Mouse (Mus musculus) midbrain, embryonic 13.5 days (tissue): Measurements from ENCODE around the gene Dlg4. TPM values are rescaled to one million over a fixed set of nuclear protein-coding genes. Genes with fewer than 3 reads are reported as not detected.

ENCODE experiments used
- ATAC-seq: fragments of 200-750 bp; cut with Nextera tagmentation; 2 replicates; pipeline ENCODE4 v1.8.0; 2017; ENCODE audit warnings: mild to moderate bottlenecking, moderate TSS enrichment, moderate library complexity
- H3K27ac ChIP-seq: fragments of 300-500 bp; sonication (generic); 2 replicates; pipeline ENCODE4 v1.5.1; 2015; ENCODE audit warnings: inconsistent platforms, mild to moderate bottlenecking, moderate library complexity
- H3K27me3 ChIP-seq: fragments of 300-500 bp; sonication (generic); 2 replicates; pipeline ENCODE4 v1.6.1; 2015; ENCODE audit warnings: mild to moderate bottlenecking, inconsistent platforms
- H3K36me3 ChIP-seq: fragments of 300-500 bp; sonication (generic); 2 replicates; pipeline ENCODE4 v1.6.1; 2015; ENCODE audit warnings: mild to moderate bottlenecking, inconsistent platforms
- H3K4me1 ChIP-seq: fragments of 300-500 bp; sonication (generic); replicated peaks from 2 replicates; pipeline ENCODE4 v1.6.1; 2015; ENCODE audit warnings: inconsistent platforms
- H3K4me2 ChIP-seq: fragments of 300-500 bp; sonication (generic); replicated peaks from 2 replicates; pipeline ENCODE4 v1.6.1; 2015; ENCODE audit warnings: moderate library complexity, mild to moderate bottlenecking, inconsistent platforms
- H3K4me3 ChIP-seq: fragments of 300-500 bp; sonication (generic); replicated peaks from 2 replicates; pipeline ENCODE4 v1.5.1; 2015; ENCODE audit warnings: mild to moderate bottlenecking, inconsistent platforms
- H3K9ac ChIP-seq: fragments of 300-500 bp; sonication (generic); replicated peaks from 2 replicates; pipeline ENCODE4 v1.6.1; 2015; ENCODE audit warnings: mild to moderate bottlenecking, inconsistent platforms
- H3K9me3 ChIP-seq: fragments of 300-500 bp; sonication (generic); 2 replicates; pipeline ENCODE4 v1.6.1; 2016; ENCODE audit warnings: mild to moderate bottlenecking, inconsistent platforms
- WGBS: fragments of 180-500 bp; shearing (Covaris S2); methylation state at CpG from one replicate; pipeline ENCODE4 v1.1.7; 2015; 5-methylcytosine and 5-hydroxymethylcytosine counted together
- polyA plus RNA-seq: library from polyadenylated mRNA; unstranded; fragments of >200 nt; fragmentation: Nextera tagmentation; extraction: Ambion mirVana; gene quantifications from 2 replicates; pipeline ENCODE4 v1.2.1, GENCODE M21; 2015

Dlg4 gene
- polyA plus RNA-seq: 34.9 and 37.2 TPM in 2 replicates

DNA sequence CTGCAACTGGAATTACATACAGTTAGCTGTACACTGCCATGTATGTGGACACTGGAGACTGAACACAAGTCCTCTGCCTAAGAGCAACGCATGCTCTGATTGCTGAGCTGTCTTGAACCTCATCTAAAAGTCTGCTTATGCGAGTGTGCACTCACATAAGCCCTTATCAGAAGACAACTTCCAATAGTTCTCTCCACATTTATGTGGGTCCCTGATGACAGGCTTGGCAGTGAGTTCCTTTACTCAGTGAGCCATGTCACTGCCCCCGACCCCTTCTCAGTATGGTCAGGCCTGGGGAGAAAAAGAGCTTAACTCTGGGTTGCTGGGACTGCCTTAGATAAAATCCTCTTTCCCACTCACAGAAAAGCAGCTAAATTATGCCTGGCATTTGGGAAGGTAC, at the start of gene Dlg4:
Gene Dlg4, plus strand, starts transcription at position 274 of the 400 bp plus-strand sequence.
- Histone ChIP-seq H3K9ac (peak within 1 kb of the TSS; percentile 92), H3K4me2 (peak within 1 kb of the TSS; percentile 91), H3K36me3 (peaks cover 19% of the 10 kb centered on the region), H3K4me1 (peaks cover 56% of the 10 kb centered on the region), H3K27me3 (no peaks in the 10 kb centered on the region), H3K4me3 (peak within 1 kb of the TSS; percentile 78), H3K27ac (peak within 1 kb of the TSS; percentile 97), H3K9me3 (no peaks in the 10 kb centered on the region)
- 57% methylated on average over 3 of the region's 3 CpGs for WGBS
- ATAC-seq: no peak

DNA sequence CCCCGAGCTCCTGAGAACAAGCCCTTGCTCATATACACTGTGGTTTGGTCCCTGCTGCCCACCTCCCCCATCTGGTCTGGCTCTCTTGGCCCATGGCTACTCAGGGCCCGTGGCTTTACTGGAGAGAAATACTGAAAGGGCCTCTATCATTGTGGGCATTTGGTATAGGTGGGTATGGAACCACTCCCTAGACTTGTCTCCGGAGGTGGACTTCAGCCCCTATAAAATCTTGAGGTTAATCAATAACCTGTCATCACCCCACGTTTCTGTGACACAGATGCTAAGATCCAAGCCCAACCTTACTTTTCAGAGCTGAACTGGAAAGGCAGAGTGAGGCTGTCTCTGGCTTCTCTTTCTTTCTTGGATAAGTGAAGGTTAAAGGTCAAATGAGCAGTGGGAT, 47.9 kb upstream of the Dlg4 start:
- Histone ChIP-seq H3K4me3 (no peak overlapping the region), H3K4me2 (no peak overlapping the region), H3K4me1 (peaks cover 17% of the 10 kb centered on the region), H3K9ac (no peak overlapping the region), H3K27ac (no peak overlapping the region), H3K36me3 (peaks cover 51% of the 10 kb centered on the region), H3K27me3 (peaks cover 53% of the 10 kb centered on the region), H3K9me3 (no peaks in the 10 kb centered on the region)
- 92% methylated on average over 4 of the region's 4 CpGs for WGBS
- ATAC-seq: no peak

DNA sequence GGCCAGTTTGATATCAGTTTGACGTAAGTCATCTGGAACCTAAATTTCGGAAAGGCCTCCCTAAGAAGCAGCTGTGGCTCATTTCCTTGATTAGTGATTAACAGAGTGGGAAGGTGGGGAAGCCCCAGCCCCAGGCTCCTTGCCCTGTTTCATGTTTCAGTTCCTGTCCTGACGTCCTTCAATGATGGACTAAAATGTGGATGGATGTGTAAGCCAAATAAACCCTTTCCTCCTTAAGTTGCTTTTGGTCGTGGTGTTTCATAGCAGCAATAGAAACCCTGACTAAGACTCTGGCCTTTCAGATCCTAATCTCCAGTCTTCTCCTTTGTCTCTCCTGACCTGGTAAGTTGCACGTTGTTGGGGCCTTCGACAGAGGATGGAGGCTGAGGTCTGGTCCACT, 46.5 kb upstream of the Dlg4 start:
- H3K4me1 ChIP-seq: peaks cover 15% of the 10 kb centered on the region
- no peak for ATAC-seq
- WGBS: 90% methylated on average over 6 of the region's 6 CpGs
- H3K9me3 ChIP-seq: no peaks in the 10 kb centered on the region
- H3K36me3 ChIP-seq: peaks cover 65% of the 10 kb centered on the region
- no peak overlapping the region for H3K9ac ChIP-seq
- no peak overlapping the region for H3K4me2 ChIP-seq
- no peak overlapping the region for H3K27ac ChIP-seq
- H3K4me3 ChIP-seq: no peak overlapping the region
- peaks cover 39% of the 10 kb centered on the region for H3K27me3 ChIP-seq

DNA sequence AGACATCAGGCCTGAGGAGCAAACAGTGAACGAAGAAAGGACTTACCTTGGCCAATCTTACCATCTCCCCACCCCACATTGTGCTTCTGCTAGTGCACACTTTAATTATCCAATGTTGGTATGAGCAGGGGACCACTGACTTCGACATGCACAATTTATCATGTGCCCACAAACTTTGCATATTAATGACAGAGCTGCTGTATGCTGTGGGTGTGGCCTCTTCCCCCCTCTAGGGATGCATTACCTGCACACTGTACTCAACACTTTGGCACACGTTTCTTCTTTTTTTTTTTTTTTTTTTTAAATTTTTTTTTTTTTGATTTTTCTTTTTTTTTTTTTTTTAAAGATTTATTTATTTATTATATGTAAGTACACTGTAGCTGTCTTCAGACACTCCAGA, 46.0 kb upstream of the Dlg4 start:
- no peak for ATAC-seq
- no peak overlapping the region for H3K9ac ChIP-seq
- no peak overlapping the region for H3K4me2 ChIP-seq
- H3K36me3 ChIP-seq: peaks cover 71% of the 10 kb centered on the region
- H3K4me3 ChIP-seq: no peak overlapping the region
- H3K4me1 ChIP-seq: peaks cover 11% of the 10 kb centered on the region; the same call in 1 of the 2 replicates
- WGBS: 85% methylated on average over 3 of the region's 3 CpGs
- no peak overlapping the region for H3K27ac ChIP-seq
- no peaks in the 10 kb centered on the region for H3K9me3 ChIP-seq
- peaks cover 34% of the 10 kb centered on the region for H3K27me3 ChIP-seq

DNA sequence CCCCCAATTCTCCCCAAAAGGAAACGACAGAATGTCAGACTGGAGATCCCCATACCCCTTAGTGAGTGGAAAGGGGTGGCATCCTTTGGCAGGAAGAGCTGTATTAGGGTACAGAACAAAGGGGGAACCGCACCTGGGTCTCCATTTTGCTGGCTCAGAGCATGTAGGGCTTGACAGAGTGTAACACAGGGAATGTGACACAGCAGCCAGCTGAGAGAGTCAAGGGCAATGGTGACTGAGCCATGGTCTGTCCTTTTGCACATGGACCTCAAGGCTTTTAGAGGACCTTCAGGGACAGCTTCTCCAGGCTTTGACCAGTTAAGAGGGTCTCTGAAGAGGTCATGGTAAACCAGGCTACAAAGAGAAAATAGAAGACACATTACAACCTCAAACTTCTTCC, 41.8 kb upstream of the Dlg4 start:
- H3K9ac ChIP-seq: no peak overlapping the region
- H3K4me1 ChIP-seq: peaks cover 14% of the 10 kb centered on the region
- WGBS: 97% methylated on average over 2 of the region's 2 CpGs
- H3K27me3 ChIP-seq: no peaks in the 10 kb centered on the region
- no peaks in the 10 kb centered on the region for H3K9me3 ChIP-seq
- H3K36me3 ChIP-seq: peaks cover 72% of the 10 kb centered on the region
- H3K4me3 ChIP-seq: no peak overlapping the region
- H3K4me2 ChIP-seq: no peak overlapping the region
- no peak overlapping the region for H3K27ac ChIP-seq
- ATAC-seq: no peak

DNA sequence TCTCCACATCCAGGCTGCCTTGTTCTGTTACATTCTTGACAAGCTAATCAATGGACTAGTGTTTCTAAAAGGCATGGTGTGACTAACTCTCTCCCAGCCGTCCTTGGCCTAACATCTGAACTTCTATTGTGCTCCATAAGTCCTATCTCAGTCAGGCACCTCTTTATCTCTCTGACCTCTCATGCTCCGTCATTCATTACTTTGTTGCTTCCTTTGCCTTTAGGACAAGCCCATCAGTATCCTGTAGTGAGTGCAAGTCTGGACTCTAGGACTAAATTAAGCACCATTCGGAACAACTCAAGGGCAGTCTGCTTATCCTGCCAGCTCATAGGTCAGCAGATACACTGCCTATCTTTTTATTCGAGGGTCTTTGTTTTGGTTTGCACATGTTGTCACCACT, 40.5 kb upstream of the Dlg4 start:
- Histone ChIP-seq H3K9me3 (no peaks in the 10 kb centered on the region), H3K4me1 (peaks cover 14% of the 10 kb centered on the region), H3K27me3 (no peaks in the 10 kb centered on the region), H3K9ac (no peak overlapping the region), H3K4me3 (no peak overlapping the region), H3K4me2 (no peak overlapping the region), H3K27ac (no peak overlapping the region), H3K36me3 (peaks cover 63% of the 10 kb centered on the region)
- no peak for ATAC-seq
- 86% methylated on average over 4 of the region's 4 CpGs for WGBS

DNA sequence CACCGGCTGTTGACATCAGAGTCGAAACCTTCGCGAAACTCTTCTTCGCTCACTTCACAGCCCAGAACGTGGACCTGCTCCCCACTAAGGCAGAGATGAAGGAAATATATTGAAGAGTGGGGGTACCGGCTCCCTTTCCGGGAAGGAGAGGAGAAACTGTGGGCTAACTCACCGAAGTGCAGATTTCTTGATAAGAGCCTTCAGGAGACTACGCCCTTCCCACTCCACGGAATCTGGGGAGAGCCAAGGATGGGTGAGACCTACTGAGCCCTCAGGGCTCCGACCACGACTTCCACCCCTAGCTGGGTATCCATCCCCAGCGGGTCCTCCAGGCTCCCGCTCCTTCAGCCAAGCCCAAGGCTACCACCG, 36.9 kb upstream of the Dlg4 start:
- no peak for ATAC-seq
- H3K4me2 ChIP-seq: peak overlapping the region; percentile 84
- H3K27ac ChIP-seq: peak overlapping the region; percentile 99
- H3K27me3 ChIP-seq: no peaks in the 10 kb centered on the region
- no peaks in the 10 kb centered on the region for H3K9me3 ChIP-seq
- 3% methylated on average over 16 of the region's 16 CpGs for WGBS
- peak overlapping the region; percentile 100 for H3K4me3 ChIP-seq
- H3K36me3 ChIP-seq: peaks cover 43% of the 10 kb centered on the region
- H3K9ac ChIP-seq: peak overlapping the region; percentile 87
- H3K4me1 ChIP-seq: peaks cover 38% of the 10 kb centered on the region

DNA sequence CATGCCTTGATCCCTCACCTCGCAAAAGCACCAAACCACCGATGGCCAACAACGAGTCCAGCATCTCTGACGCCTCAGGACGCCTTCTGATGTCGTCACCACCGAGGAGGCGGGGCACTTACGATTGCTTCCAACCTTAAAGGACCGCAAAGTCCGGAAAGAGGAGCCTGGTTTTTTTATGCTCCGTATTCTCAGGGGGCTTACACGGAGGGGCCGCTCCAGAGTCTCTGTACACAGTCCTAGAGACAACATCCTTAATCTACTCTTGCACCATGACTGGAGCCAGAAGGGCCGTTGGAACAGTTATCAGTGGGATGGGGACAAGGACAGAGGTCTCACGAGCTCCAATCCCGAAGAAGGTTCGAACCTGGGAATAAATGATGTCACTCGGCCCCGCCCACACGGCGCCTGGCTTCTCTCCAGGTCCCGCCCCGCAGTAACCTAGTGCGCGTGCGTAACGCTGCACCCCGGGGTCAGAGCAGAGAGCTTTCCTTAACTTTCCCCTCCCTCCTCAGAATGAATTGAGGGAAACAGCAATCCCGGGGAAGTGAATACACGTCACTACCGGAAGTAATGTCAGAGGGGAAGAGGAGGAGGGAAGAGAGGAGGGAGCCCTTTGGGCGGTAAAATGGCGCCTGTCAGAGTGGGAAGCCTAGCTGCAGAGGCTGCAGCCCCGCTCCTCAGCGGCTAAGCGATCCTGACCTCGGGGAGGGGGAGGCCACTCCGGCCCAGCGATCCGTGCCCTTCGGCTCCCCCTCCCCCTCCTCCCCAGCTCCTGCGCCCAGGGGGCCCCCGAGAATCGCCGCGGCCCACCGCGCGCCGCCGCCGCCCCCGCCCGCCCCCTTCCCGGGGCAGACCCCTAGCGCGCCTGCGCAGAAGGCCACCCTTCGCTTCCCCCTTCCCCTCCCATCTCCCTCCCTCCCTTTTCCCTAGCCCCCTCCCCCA, 36.3 kb upstream of the Dlg4 start:
- peak overlapping the region; percentile 84 for H3K4me2 ChIP-seq
- H3K9me3 ChIP-seq: no peaks in the 10 kb centered on the region
- peaks cover 43% of the 10 kb centered on the region for H3K36me3 ChIP-seq
- peak overlapping the region; percentile 99 for H3K27ac ChIP-seq
- peak overlapping the region; percentile 100 for H3K4me3 ChIP-seq
- peak; percentile 94 for ATAC-seq
- H3K27me3 ChIP-seq: no peaks in the 10 kb centered on the region
- peak overlapping the region; percentile 99 for H3K9ac ChIP-seq
- under 1% methylated on average over 55 of the region's 60 CpGs for WGBS
- H3K4me1 ChIP-seq: peaks cover 38% of the 10 kb centered on the region

DNA sequence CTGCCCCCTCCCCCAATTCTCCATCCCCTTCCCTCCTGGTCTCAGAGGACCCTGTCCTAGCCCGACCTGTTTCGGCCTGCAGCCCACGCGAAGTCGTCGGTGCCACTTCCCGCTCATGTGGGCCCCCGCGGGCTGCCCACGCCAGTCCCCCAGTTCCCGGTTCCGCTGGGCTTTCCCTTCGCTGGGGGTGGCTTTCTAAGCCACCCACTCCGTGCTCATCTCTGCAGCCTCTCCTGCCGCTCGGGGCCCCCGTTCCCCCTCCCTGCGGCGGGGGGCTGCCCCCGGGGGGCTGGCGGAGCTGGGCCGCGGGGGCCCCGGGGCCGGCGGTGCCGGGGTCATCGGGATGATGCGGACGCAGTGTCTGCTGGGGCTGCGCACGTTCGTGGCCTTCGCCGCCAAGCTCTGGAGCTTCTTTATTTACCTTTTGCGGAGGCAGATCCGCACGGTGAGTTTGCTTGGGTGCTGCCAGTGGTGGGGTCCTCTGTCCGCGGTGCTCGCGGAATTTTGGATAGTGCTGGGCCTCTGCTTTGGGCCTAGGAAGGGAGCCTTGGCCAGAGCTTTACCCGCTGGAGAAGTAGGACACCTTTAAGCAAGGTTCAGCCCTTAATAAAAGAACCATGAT, 35.5 kb upstream of the Dlg4 start, which contains the start of gene Ctdnep1:
Gene Ctdnep1, plus strand, starts transcription at position 16 of the 622 bp plus-strand sequence.
- Histone ChIP-seq H3K4me3 (peak within 1 kb of the TSS; percentile 100), H3K27me3 (no peaks in the 10 kb centered on the region), H3K36me3 (peaks cover 41% of the 10 kb centered on the region), H3K9ac (peak within 1 kb of the TSS; percentile 99), H3K4me1 (peaks cover 38% of the 10 kb centered on the region), H3K9me3 (no peaks in the 10 kb centered on the region), H3K27ac (peak within 1 kb of the TSS; percentile 99), H3K4me2 (peak within 1 kb of the TSS; percentile 84)
- WGBS: under 1% methylated on average over 41 of the region's 43 CpGs
- peak; percentile 72 for ATAC-seq

DNA sequence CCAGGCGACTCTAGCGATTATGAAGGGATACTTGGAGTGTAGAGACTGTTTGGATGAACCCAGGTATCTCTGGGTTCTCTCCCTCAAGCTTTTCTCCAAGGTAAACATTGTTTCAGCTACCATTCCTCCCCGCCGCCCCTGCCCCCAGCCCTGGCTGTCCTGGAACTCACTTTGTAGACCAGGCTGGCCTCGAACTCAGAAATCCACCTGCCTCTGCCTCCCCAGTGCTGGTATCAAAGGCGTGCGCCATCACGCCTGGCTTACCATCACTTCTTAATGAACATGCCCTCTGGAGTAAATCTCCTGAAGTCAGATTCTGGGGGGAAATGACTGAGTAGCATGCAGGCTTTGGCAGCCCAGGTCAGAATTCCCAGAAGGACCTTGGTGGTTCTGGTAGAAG, 34.5 kb upstream of the Dlg4 start, which contains the start of gene Elp5:
Gene Elp5, minus strand, starts transcription at position 293 of the 400 bp plus-strand sequence.
- ATAC-seq: no peak
- Histone ChIP-seq H3K36me3 (peaks cover 43% of the 10 kb centered on the region), H3K4me1 (peaks cover 38% of the 10 kb centered on the region), H3K4me2 (peak within 1 kb of the TSS; percentile 84), H3K9me3 (no peaks in the 10 kb centered on the region), H3K9ac (peak within 1 kb of the TSS; percentile 99), H3K27ac (peak within 1 kb of the TSS; percentile 99), H3K4me3 (peak within 1 kb of the TSS; percentile 100), H3K27me3 (no peaks in the 10 kb centered on the region)
- 66% methylated on average over 8 of the region's 8 CpGs for WGBS

DNA sequence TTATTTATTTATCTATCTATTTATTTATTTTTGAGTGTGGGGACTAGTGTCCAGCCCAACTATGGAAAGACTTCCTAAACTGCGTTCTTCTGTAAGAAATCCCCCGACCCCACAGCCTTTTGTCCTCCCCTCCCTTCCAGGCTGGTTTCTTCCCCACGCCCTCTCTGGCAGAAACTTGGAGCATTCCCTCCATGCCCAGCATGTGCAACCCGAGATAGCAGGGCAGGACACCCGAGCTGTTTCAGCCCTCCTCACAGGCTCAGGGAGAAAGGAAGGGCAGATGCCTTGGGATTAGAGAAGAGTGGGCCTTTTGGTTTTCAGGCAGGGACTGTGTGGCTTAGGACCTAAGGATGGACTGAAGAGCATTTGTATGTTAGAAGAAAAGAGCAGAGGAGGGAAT, 33.9 kb upstream of the Dlg4 start:
- peak overlapping the region; percentile 100 for H3K4me3 ChIP-seq
- 37% methylated on average over 5 of the region's 5 CpGs for WGBS
- peaks cover 44% of the 10 kb centered on the region for H3K36me3 ChIP-seq
- peak overlapping the region; percentile 56; the same call in 1 of the 2 replicates for H3K27ac ChIP-seq
- H3K9ac ChIP-seq: peak overlapping the region; percentile 99
- H3K4me2 ChIP-seq: peak overlapping the region; percentile 84
- H3K27me3 ChIP-seq: no peaks in the 10 kb centered on the region
- no peaks in the 10 kb centered on the region for H3K9me3 ChIP-seq
- H3K4me1 ChIP-seq: peaks cover 38% of the 10 kb centered on the region
- no peak for ATAC-seq

DNA sequence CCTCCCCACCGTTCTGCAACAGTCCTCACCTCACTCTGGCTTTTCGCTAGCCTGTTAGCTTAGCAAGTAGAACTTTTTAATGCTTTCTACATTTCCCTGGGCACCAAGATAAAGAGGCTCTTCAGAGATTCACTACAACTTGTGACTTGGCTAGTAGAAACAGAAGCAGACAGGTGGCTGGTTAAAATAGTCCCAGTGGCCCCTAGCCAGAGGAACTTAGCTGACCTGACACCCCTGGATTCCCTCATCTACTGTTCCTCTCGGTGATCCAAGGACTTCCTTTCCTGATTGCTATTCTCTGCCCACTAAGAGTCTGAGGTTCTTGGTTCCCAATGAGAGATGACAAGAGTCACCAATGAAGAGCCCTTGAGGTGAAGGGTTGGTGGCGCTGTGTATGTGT, 33.4 kb upstream of the Dlg4 start:
- Histone ChIP-seq H3K4me2 (peak overlapping the region; percentile 84), H3K27me3 (no peaks in the 10 kb centered on the region), H3K36me3 (peaks cover 45% of the 10 kb centered on the region), H3K4me3 (peak overlapping the region; percentile 100), H3K27ac (no peak overlapping the region), H3K9me3 (no peaks in the 10 kb centered on the region), H3K9ac (peak overlapping the region; percentile 99), H3K4me1 (peaks cover 36% of the 10 kb centered on the region)
- WGBS: 91% methylated on average over 4 of the region's 4 CpGs
- ATAC-seq: no peak
